ENCODE assay signal across 8 mouse cellular contexts in genomic region chr4:108327071-108327579, GRCm38 (mm10). TPM values are rescaled to one million over a fixed set of nuclear protein-coding genes. Genes with fewer than 3 reads are reported as not detected.
DNase-seq lines count a peak whose midpoint lies in the region; ATAC-seq lines count a peak whose summit lies in the region.

No protein-coding gene starts in this region.

- 25% methylated on average over 6 of the region's 6 CpGs for WGBS in kidney, embryonic 15.5 days
- 37% methylated on average over 6 of the region's 6 CpGs for WGBS in lung, embryonic 15.5 days

- peak; percentile 12; the same call in 1 of the 2 replicates for ATAC-seq in kidney, embryonic 15.5 days (replicated peaks; ENCODE audit: low FRiP score)
- no peak for ATAC-seq in lung, embryonic 15.5 days (ENCODE audit: borderline replicate concordance, extremely low read depth, low FRiP score, low TSS enrichment)

- peak; percentile 23 for DNase-seq in right cerebral cortex, postnatal 25 days
- DNase-seq in right cerebral cortex, postnatal 4 days = no peak
- DNase-seq in cerebellum, adult 18-20 months = peak; percentile 38 to 52
- DNase-seq in frontal cortex, postnatal 36 days (ENCODE audit: low spot score in 2 of 2) = peak; percentile 35 to 50
- peak; percentile 72 for DNase-seq in retina, postnatal 1 day
- no peak for DNase-seq in testis, postnatal 14 days (ENCODE audit: low spot score)

- H3K27ac ChIP-seq in kidney, embryonic 15.5 days = peak overlapping the region; percentile 95
- peak overlapping the region; percentile 88 for H3K27ac ChIP-seq in lung, embryonic 15.5 days

- peak overlapping the region; percentile 74 for H3K4me3 ChIP-seq in kidney, embryonic 15.5 days (replicated peaks)
- peak overlapping the region; percentile 63 for H3K4me3 ChIP-seq in lung, embryonic 15.5 days

- H3K9me3 ChIP-seq in kidney, embryonic 15.5 days (replicated peaks) = no peaks in the 10 kb centered on the region
- H3K9me3 ChIP-seq in lung, embryonic 15.5 days = no peaks in the 10 kb centered on the region

- no peaks in the 10 kb centered on the region for H3K27me3 ChIP-seq in kidney, embryonic 15.5 days
- H3K27me3 ChIP-seq in lung, embryonic 15.5 days = no peaks in the 10 kb centered on the region

- peak overlapping the region; percentile 69 for H3K9ac ChIP-seq in kidney, embryonic 15.5 days
- H3K9ac ChIP-seq in lung, embryonic 15.5 days = peak overlapping the region; percentile 43

- peaks cover 12% of the 10 kb centered on the region for H3K4me1 ChIP-seq in kidney, embryonic 15.5 days
- H3K4me1 ChIP-seq in lung, embryonic 15.5 days = peaks cover 8% of the 10 kb centered on the region; the same call in 1 of the 2 replicates

- H3K4me2 ChIP-seq in kidney, embryonic 15.5 days = peak overlapping the region; percentile 67
- peak overlapping the region; percentile 61 for H3K4me2 ChIP-seq in lung, embryonic 15.5 days

- H3K36me3 ChIP-seq in kidney, embryonic 15.5 days = peaks cover 20% of the 10 kb centered on the region
- no peaks in the 10 kb centered on the region for H3K36me3 ChIP-seq in lung, embryonic 15.5 days

RNA-seq across cellular contexts. Expression of gene Coa7, which starts 0.8 kb away (rescaled TPM):
- 57.3 and 61.0 TPM in 2 replicates for polyA plus RNA-seq in kidney, embryonic 15.5 days (2015; fragmentation: Nextera tagmentation; extraction: Ambion mirVana)
- 45.2 and 47.3 TPM in 2 replicates for polyA plus RNA-seq in lung, embryonic 15.5 days (2015; fragmentation: Nextera tagmentation; extraction: Ambion mirVana)

RNA-seq across cellular contexts. Expression of gene Zyg11b, which starts 26.2 kb away (rescaled TPM):
- 10.6 and 12.2 TPM in 2 replicates for polyA plus RNA-seq in kidney, embryonic 15.5 days (2015; fragmentation: Nextera tagmentation; extraction: Ambion mirVana)
- 9.5 and 9.9 TPM in 2 replicates for polyA plus RNA-seq in lung, embryonic 15.5 days (2015; fragmentation: Nextera tagmentation; extraction: Ambion mirVana)

RNA-seq across cellular contexts. Expression of gene Shisal2a, which starts 56.0 kb away (rescaled TPM):
- polyA plus RNA-seq in kidney, embryonic 15.5 days (2015; fragmentation: Nextera tagmentation; extraction: Ambion mirVana) = 1.0 and 1.7 TPM in 2 replicates
- 0.36 and 0.88 TPM in 2 replicates for polyA plus RNA-seq in lung, embryonic 15.5 days (2015; fragmentation: Nextera tagmentation; extraction: Ambion mirVana)

Comparison
In these comparisons a context has a peak if more than half of its experiments do, and no peak if none do; other contexts are left out.
1. DNase-seq: peak in right cerebral cortex, postnatal 25 days (single experiment), cerebellum, adult 18-20 months (2 of 2), frontal cortex, postnatal 36 days (2 of 2) and retina, postnatal 1 day (single experiment); none in right cerebral cortex, postnatal 4 days (single experiment) and testis, postnatal 14 days (single experiment).